Mouse (Mus musculus): Measurements from ENCODE around the gene Usp32. TPM values are rescaled to one million over a fixed set of nuclear protein-coding genes. Genes with fewer than 3 reads are reported as not detected.

Gene Usp32
- polyA plus RNA-seq, 2 experiments: 5.9 to 10.7 TPM

DNA sequence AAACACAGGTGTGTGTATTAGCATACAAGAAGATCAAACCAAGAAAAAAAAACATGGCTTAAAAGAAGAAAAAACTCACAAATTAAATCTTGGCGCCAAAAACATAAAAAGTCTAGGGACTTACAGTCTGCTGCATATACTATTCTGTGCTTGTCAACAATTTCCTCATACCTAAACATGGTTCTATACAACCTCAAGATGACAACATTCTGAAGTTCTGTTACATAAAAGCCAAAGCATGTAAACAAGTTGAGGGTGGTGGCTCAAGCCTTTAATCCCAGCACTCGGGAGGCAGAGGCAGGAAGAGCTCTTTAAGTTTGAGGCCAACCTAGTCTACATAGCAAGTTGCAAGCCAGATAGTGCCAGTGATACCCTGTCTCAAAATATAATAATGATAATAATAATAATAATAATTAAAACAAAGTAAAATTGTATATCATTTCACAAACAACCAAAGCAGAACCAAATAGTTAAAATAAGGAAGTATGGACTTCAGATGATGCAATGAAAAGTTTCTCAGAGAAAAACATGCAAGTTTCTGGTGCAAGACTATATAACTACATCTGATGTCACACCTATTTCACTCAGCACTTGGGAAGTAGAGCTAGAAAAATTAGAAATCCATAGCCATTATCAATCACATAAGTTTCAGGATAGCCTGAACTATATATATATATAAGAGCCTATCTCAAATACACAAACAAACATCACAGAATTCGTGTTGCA lies 16.5 kb downstream of the Usp32 start:
- no peak for DNase-seq (ENCODE audit: low spot score)
- ATAC-seq (ENCODE audit: low FRiP score, low read depth): no peak
- Histone ChIP-seq H3K9me3 (ENCODE audit: control insufficient read depth, low read length) (no peaks in the 10 kb centered on the region), H3K4me3 (replicated peaks; ENCODE audit: low read length) (no peak overlapping the region), H3K36me3 (ENCODE audit: control insufficient read depth, insufficient read depth, low read length) (no peaks in the 10 kb centered on the region), H3K27me3 (ENCODE audit: control insufficient read depth, insufficient read depth, low read length) (no peaks in the 10 kb centered on the region), H3K27ac (replicated peaks; ENCODE audit: low read depth, low read length) (no peak overlapping the region), H3K9ac (ENCODE audit: low read depth, low read length, severe bottlenecking) (no peak overlapping the region), H3K4me2 (replicated peaks; ENCODE audit: low read depth, low read length, severe bottlenecking) (no peak overlapping the region), H3K4me1 (ENCODE audit: control insufficient read depth, insufficient read depth, low read length) (no peaks in the 10 kb centered on the region)
- 82% methylated on average over 3 of the region's 3 CpGs for WGBS
- TF ChIP-seq POLR2A (IDR thresholded peaks at IDR 0.05; ENCODE audit: borderline replicate concordance, extremely low read depth, insufficient read depth, insufficient read length): no peak

GRCm38 (mm10) chr11:85122073-85122472 lies 17.9 kb downstream of the Usp32 start:
- Histone ChIP-seq H3K27me3 (ENCODE audit: control insufficient read depth, insufficient read depth, low read length) (no peaks in the 10 kb centered on the region), H3K36me3 (ENCODE audit: control insufficient read depth, insufficient read depth, low read length) (no peaks in the 10 kb centered on the region), H3K9ac (ENCODE audit: low read depth, low read length, severe bottlenecking) (no peak overlapping the region), H3K4me2 (replicated peaks; ENCODE audit: low read depth, low read length, severe bottlenecking) (no peak overlapping the region), H3K4me1 (ENCODE audit: control insufficient read depth, insufficient read depth, low read length) (no peaks in the 10 kb centered on the region), H3K27ac (replicated peaks; ENCODE audit: low read depth, low read length) (no peak overlapping the region), H3K9me3 (ENCODE audit: control insufficient read depth, low read length) (no peaks in the 10 kb centered on the region), H3K4me3 (replicated peaks; ENCODE audit: low read length) (no peak overlapping the region)
- DNase-seq (ENCODE audit: low spot score) (no peak), ATAC-seq (ENCODE audit: low FRiP score, low read depth) (no peak)
- WGBS: 84% methylated on average over 1 of the region's 1 CpGs
- no peak for TF ChIP-seq POLR2A (IDR thresholded peaks at IDR 0.05; ENCODE audit: borderline replicate concordance, extremely low read depth, insufficient read depth, insufficient read length)

DNA sequence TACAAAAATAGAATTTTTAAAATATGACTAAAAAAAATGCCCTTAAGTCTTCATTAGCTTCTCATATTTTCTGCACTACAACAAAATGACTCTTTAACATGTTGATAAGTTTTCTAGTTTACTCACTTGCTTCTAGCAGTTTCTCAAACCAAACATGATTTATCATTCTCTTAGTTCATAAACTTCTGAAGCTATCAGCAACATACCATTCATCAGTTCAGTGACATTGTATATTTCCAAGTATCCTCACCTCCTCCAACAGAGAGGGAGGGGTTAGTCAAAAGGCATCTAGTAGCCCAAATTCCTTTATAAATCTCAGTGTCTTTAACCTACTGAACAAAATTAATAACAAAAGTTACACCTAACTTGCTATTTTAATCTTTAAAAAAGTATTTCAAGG lies 22.8 kb downstream of the Usp32 start:
- H3K4me1 ChIP-seq (ENCODE audit: control insufficient read depth, insufficient read depth, low read length): no peaks in the 10 kb centered on the region
- no peak for TF ChIP-seq POLR2A (IDR thresholded peaks at IDR 0.05; ENCODE audit: borderline replicate concordance, extremely low read depth, insufficient read depth, insufficient read length)
- no peak overlapping the region for H3K4me3 ChIP-seq (replicated peaks; ENCODE audit: low read length)
- ATAC-seq (ENCODE audit: low FRiP score, low read depth): no peak
- no peak overlapping the region for H3K27ac ChIP-seq (replicated peaks; ENCODE audit: low read depth, low read length)
- no peaks in the 10 kb centered on the region for H3K9me3 ChIP-seq (ENCODE audit: control insufficient read depth, low read length)
- H3K4me2 ChIP-seq (replicated peaks; ENCODE audit: low read depth, low read length, severe bottlenecking): no peak overlapping the region
- H3K9ac ChIP-seq (ENCODE audit: low read depth, low read length, severe bottlenecking): no peak overlapping the region
- H3K27me3 ChIP-seq (ENCODE audit: control insufficient read depth, insufficient read depth, low read length): no peaks in the 10 kb centered on the region
- no peak for DNase-seq (ENCODE audit: low spot score)
- no peaks in the 10 kb centered on the region for H3K36me3 ChIP-seq (ENCODE audit: control insufficient read depth, insufficient read depth, low read length)

- Histone ChIP-seq H3K27me3 (ENCODE audit: control insufficient read depth, insufficient read depth, low read length) (no peaks in the 10 kb centered on the region), H3K9me3 (ENCODE audit: control insufficient read depth, low read length) (no peaks in the 10 kb centered on the region), H3K4me3 (replicated peaks; ENCODE audit: low read length) (no peak overlapping the region), H3K9ac (ENCODE audit: low read depth, low read length, severe bottlenecking) (no peak overlapping the region), H3K4me1 (ENCODE audit: control insufficient read depth, insufficient read depth, low read length) (no peaks in the 10 kb centered on the region), H3K36me3 (ENCODE audit: control insufficient read depth, insufficient read depth, low read length) (peaks cover 1% of the 10 kb centered on the region; the same call in 1 of the 2 replicates), H3K4me2 (replicated peaks; ENCODE audit: low read depth, low read length, severe bottlenecking) (no peak overlapping the region), H3K27ac (replicated peaks; ENCODE audit: low read depth, low read length) (no peak overlapping the region)
- WGBS: 93% methylated on average over 3 of the region's 3 CpGs
- TF ChIP-seq POLR2A (IDR thresholded peaks at IDR 0.05; ENCODE audit: borderline replicate concordance, extremely low read depth, insufficient read depth, insufficient read length): no peak
- ATAC-seq (ENCODE audit: low FRiP score, low read depth) (no peak), DNase-seq (ENCODE audit: low spot score) (no peak)
Measured at GRCm38 (mm10) chr11:85116084-85116844, 23.7 kb downstream of the Usp32 start.

- Histone ChIP-seq H3K27me3 (ENCODE audit: control insufficient read depth, insufficient read depth, low read length) (no peaks in the 10 kb centered on the region), H3K4me1 (ENCODE audit: control insufficient read depth, insufficient read depth, low read length) (no peaks in the 10 kb centered on the region), H3K4me2 (replicated peaks; ENCODE audit: low read depth, low read length, severe bottlenecking) (no peak overlapping the region), H3K27ac (replicated peaks; ENCODE audit: low read depth, low read length) (no peak overlapping the region), H3K9me3 (ENCODE audit: control insufficient read depth, low read length) (no peaks in the 10 kb centered on the region), H3K9ac (ENCODE audit: low read depth, low read length, severe bottlenecking) (no peak overlapping the region), H3K36me3 (ENCODE audit: control insufficient read depth, insufficient read depth, low read length) (peaks cover 7% of the 10 kb centered on the region; the same call in 1 of the 2 replicates), H3K4me3 (replicated peaks; ENCODE audit: low read length) (no peak overlapping the region)
- no peak for TF ChIP-seq POLR2A (IDR thresholded peaks at IDR 0.05; ENCODE audit: borderline replicate concordance, extremely low read depth, insufficient read depth, insufficient read length)
- DNase-seq (ENCODE audit: low spot score): no peak
- ATAC-seq (ENCODE audit: low FRiP score, low read depth): no peak
Measured at GRCm38 (mm10) chr11:85109957-85110356, 30.0 kb downstream of the Usp32 start.

All from limb, embryonic 14.5 days (tissue).